Comparison of ENCODE assay signal across 31 mouse cellular contexts in genomic region chr12:99993146-99993890, GRCm38 (mm10). TPM values are rescaled to one million over a fixed set of nuclear protein-coding genes. Genes with fewer than 3 reads are reported as not detected.
DNase-seq lines count a peak whose midpoint lies in the region; ATAC-seq lines count a peak whose summit lies in the region.
"Had no signal": no experiment of that assay in that cellular context is flagged by ENCODE, and none has a peak within 500 bp of the region (broad histone marks: within the 10 kb centered on the region; RNA-seq: fewer than 3 reads in every experiment).

No protein-coding gene starts in this region.

- peak; percentile 93 for DNase-seq in heart, adult 11 months
- DNase-seq in heart, postnatal 36 days: no peak
- no peak for DNase-seq in hindbrain, embryonic 10.5 days (ENCODE audit: low spot score)
- peak; percentile 42 for DNase-seq in ovary, adult 18-20 months (ENCODE audit: low spot score)
- DNase-seq in ovary, postnatal 10 days (ENCODE audit: low spot score): no peak
- DNase-seq: adrenal gland, postnatal 36 days; cerebellum, adult 8-10 months; cerebellum, postnatal 25 days; heart, postnatal 14 days; kidney, adult 9 months; kidney, postnatal 10 days; lung, embryonic 14.5 days; lung, postnatal 14 days; right cerebral cortex, adult 18-20 months; spleen, adult 18-20 months; thymus, adult 2 months; thymus, postnatal 36 days had no signal

- H3K4me2 ChIP-seq in hindbrain, embryonic 13.5 days: no peak overlapping the region
- H3K4me2 ChIP-seq in forebrain, embryonic 15.5 days (replicated peaks): no peak overlapping the region
- H3K4me2 ChIP-seq: embryonic facial prominence, embryonic 15.5 days; forebrain, embryonic 13.5 days; heart, embryonic 13.5 days; hindbrain, embryonic 14.5 days; limb, embryonic 15.5 days; lung, embryonic 14.5 days; midbrain, embryonic 15.5 days; neural tube, embryonic 15.5 days had no signal

- H3K9me3 ChIP-seq in hindbrain, embryonic 10.5 days: peaks cover 4% of the 10 kb centered on the region; the same call in 1 of the 2 replicates
- 0 out of 2 replicates have a peak, but pooled peaks cover 2% of the 10 kb centered on the region for H3K9me3 ChIP-seq in hindbrain, embryonic 13.5 days
- no peaks in the 10 kb centered on the region for H3K9me3 ChIP-seq in forebrain, embryonic 15.5 days
- H3K9me3 ChIP-seq: embryonic facial prominence, embryonic 15.5 days; forebrain, embryonic 13.5 days; limb, embryonic 10.5 days; limb, embryonic 15.5 days; midbrain, embryonic 15.5 days; neural tube, embryonic 15.5 days had no signal

- no peak overlapping the region for H3K9ac ChIP-seq in hindbrain, embryonic 13.5 days
- no peak overlapping the region for H3K9ac ChIP-seq in forebrain, embryonic 15.5 days (replicated peaks)
- H3K9ac ChIP-seq: embryonic facial prominence, embryonic 15.5 days; forebrain, embryonic 13.5 days; heart, embryonic 13.5 days; hindbrain, embryonic 14.5 days; limb, embryonic 15.5 days; liver, embryonic 14.5 days; lung, embryonic 14.5 days; midbrain, embryonic 15.5 days; neural tube, embryonic 15.5 days had no signal

- no peaks in the 10 kb centered on the region for H3K36me3 ChIP-seq in hindbrain, embryonic 10.5 days
- no peaks in the 10 kb centered on the region for H3K36me3 ChIP-seq in hindbrain, embryonic 13.5 days
- H3K36me3 ChIP-seq in forebrain, embryonic 15.5 days: no peaks in the 10 kb centered on the region
- H3K36me3 ChIP-seq: embryonic facial prominence, embryonic 10.5 days; embryonic facial prominence, embryonic 15.5 days; heart, embryonic 13.5 days; limb, embryonic 10.5 days; limb, embryonic 15.5 days; midbrain, embryonic 10.5 days; midbrain, embryonic 15.5 days; neural tube, embryonic 15.5 days had no signal

- no peak for ATAC-seq in hindbrain, embryonic 13.5 days (ENCODE audit: low FRiP score)
- ATAC-seq in forebrain, embryonic 15.5 days (replicated peaks): no peak
- ATAC-seq: forebrain, embryonic 13.5 days; intestine, postnatal 0 days; midbrain, embryonic 15.5 days had no signal

- H3K4me3 ChIP-seq in hindbrain, embryonic 10.5 days: no peak overlapping the region
- H3K4me3 ChIP-seq in hindbrain, embryonic 13.5 days: no peak overlapping the region
- no peak overlapping the region for H3K4me3 ChIP-seq in forebrain, embryonic 15.5 days
- H3K4me3 ChIP-seq: embryonic facial prominence, embryonic 10.5 days; embryonic facial prominence, embryonic 15.5 days; forebrain, embryonic 13.5 days; heart, embryonic 13.5 days; limb, embryonic 10.5 days; limb, embryonic 15.5 days; midbrain, embryonic 10.5 days; midbrain, embryonic 15.5 days; neural tube, embryonic 15.5 days had no signal

- H3K4me1 ChIP-seq in hindbrain, embryonic 10.5 days (replicated peaks): peaks cover 9% of the 10 kb centered on the region
- H3K4me1 ChIP-seq in hindbrain, embryonic 13.5 days (replicated peaks): no peaks in the 10 kb centered on the region
- no peaks in the 10 kb centered on the region for H3K4me1 ChIP-seq in forebrain, embryonic 15.5 days
- H3K4me1 ChIP-seq: embryonic facial prominence, embryonic 10.5 days; embryonic facial prominence, embryonic 15.5 days; forebrain, embryonic 13.5 days; heart, embryonic 13.5 days; limb, embryonic 10.5 days; limb, embryonic 15.5 days; midbrain, embryonic 15.5 days; neural tube, embryonic 15.5 days had no signal

- WGBS in hindbrain, embryonic 10.5 days: 83% methylated on average over 10 of the region's 10 CpGs
- 77% methylated on average over 10 of the region's 10 CpGs for WGBS in hindbrain, embryonic 13.5 days
- 68% methylated on average over 10 of the region's 10 CpGs for WGBS in forebrain, embryonic 15.5 days

- H3K27ac ChIP-seq in hindbrain, embryonic 10.5 days: peak overlapping the region; percentile 37; the same call in 1 of the 2 replicates
- H3K27ac ChIP-seq in hindbrain, embryonic 13.5 days: no peak overlapping the region
- no peak overlapping the region for H3K27ac ChIP-seq in forebrain, embryonic 15.5 days (replicated peaks)
- H3K27ac ChIP-seq: embryonic facial prominence, embryonic 10.5 days; embryonic facial prominence, embryonic 15.5 days; forebrain, embryonic 13.5 days; heart, embryonic 13.5 days; hindbrain, embryonic 14.5 days; limb, embryonic 10.5 days; limb, embryonic 15.5 days; liver, embryonic 14.5 days; midbrain, embryonic 10.5 days; midbrain, embryonic 15.5 days; neural tube, embryonic 15.5 days had no signal

- intact Hi-C loops in heart, postnatal 36 days (cut with DNase I): no loop called here

- H3K27me3 ChIP-seq in hindbrain, embryonic 10.5 days (ENCODE audit: insufficient read depth, poor library complexity, severe bottlenecking): no peaks in the 10 kb centered on the region
- H3K27me3 ChIP-seq in hindbrain, embryonic 13.5 days: no peaks in the 10 kb centered on the region
- H3K27me3 ChIP-seq in forebrain, embryonic 15.5 days: no peaks in the 10 kb centered on the region
- H3K27me3 ChIP-seq: embryonic facial prominence, embryonic 15.5 days; forebrain, embryonic 13.5 days; heart, embryonic 13.5 days; limb, embryonic 15.5 days; midbrain, embryonic 15.5 days; neural tube, embryonic 15.5 days had no signal

RNA-seq across cellular contexts. Expression of gene Kcnk13, which starts 29.0 kb away (rescaled TPM):
- total RNA-seq in heart, postnatal 36 days (2021): under 1 TPM; 0.36 to 0.38 TPM
- 0.06 and 0.13 TPM in 2 replicates for polyA plus RNA-seq in hindbrain, embryonic 10.5 days (2016; fragmentation: Nextera tagmentation; extraction: Ambion mirVana)
- 0.47 and 0.60 TPM in 2 replicates for polyA plus RNA-seq in hindbrain, embryonic 13.5 days (2015; fragmentation: Nextera tagmentation; extraction: Ambion mirVana)
- 1.1 TPM in 2 replicates for polyA plus RNA-seq in forebrain, embryonic 15.5 days (2015; fragmentation: Nextera tagmentation; extraction: Ambion mirVana)

Comparison
In these comparisons a context has a peak if more than half of its experiments do, and no peak if none do; other contexts are left out.
1. DNase-seq: peak in heart, adult 11 months (single experiment) and ovary, adult 18-20 months (single experiment); none in heart, postnatal 36 days (0 of 2), hindbrain, embryonic 10.5 days (single experiment) and ovary, postnatal 10 days (single experiment).